Mouse (Mus musculus): Measurements from ENCODE around the gene Gm6525. TPM values are rescaled to one million over a fixed set of nuclear protein-coding genes. Genes with fewer than 3 reads are reported as not detected.

Gm6525 gene
- polyA plus RNA-seq, 1 experiment from 2014 or later: not detected

GRCm38 (mm10) chr3:84214501-84214900 is 40.6 kb downstream of the Gm6525 start:
- H3K36me3 ChIP-seq (ENCODE audit: inconsistent target): no peaks in the 10 kb centered on the region
- no peak overlapping the region for H3K4me3 ChIP-seq (ENCODE audit: inconsistent target)
- no peaks in the 10 kb centered on the region for H3K79me2 ChIP-seq (ENCODE audit: inconsistent target)
- WGBS (ENCODE audit: missing documents): 81% methylated on average over 6 of the region's 6 CpGs
- H3K27ac ChIP-seq: no peak overlapping the region

GRCm38 (mm10) chr3:84215253-84215652 is 41.3 kb downstream of the Gm6525 start:
- 88% methylated on average over 9 of the region's 9 CpGs for WGBS (ENCODE audit: missing documents)
- no peak overlapping the region for H3K27ac ChIP-seq
- H3K79me2 ChIP-seq (ENCODE audit: inconsistent target): no peaks in the 10 kb centered on the region
- H3K4me3 ChIP-seq (ENCODE audit: inconsistent target): no peak overlapping the region
- no peaks in the 10 kb centered on the region for H3K36me3 ChIP-seq (ENCODE audit: inconsistent target)

GRCm38 (mm10) chr3:84215743-84216360 is 41.9 kb downstream of the Gm6525 start:
- H3K79me2 ChIP-seq (ENCODE audit: inconsistent target): no peaks in the 10 kb centered on the region
- H3K4me3 ChIP-seq (ENCODE audit: inconsistent target): no peak overlapping the region
- H3K36me3 ChIP-seq (ENCODE audit: inconsistent target): no peaks in the 10 kb centered on the region
- 94% methylated on average over 14 of the region's 15 CpGs for WGBS (ENCODE audit: missing documents)
- H3K27ac ChIP-seq: no peak overlapping the region

- H3K4me3 ChIP-seq (ENCODE audit: inconsistent target): no peak overlapping the region
- no peaks in the 10 kb centered on the region for H3K79me2 ChIP-seq (ENCODE audit: inconsistent target)
- no peaks in the 10 kb centered on the region for H3K36me3 ChIP-seq (ENCODE audit: inconsistent target)
- WGBS (ENCODE audit: missing documents): 90% methylated on average over 12 of the region's 12 CpGs
- H3K27ac ChIP-seq: no peak overlapping the region
Observed at GRCm38 (mm10) chr3:84217118-84217960, 43.4 kb downstream of the Gm6525 start.

DNA sequence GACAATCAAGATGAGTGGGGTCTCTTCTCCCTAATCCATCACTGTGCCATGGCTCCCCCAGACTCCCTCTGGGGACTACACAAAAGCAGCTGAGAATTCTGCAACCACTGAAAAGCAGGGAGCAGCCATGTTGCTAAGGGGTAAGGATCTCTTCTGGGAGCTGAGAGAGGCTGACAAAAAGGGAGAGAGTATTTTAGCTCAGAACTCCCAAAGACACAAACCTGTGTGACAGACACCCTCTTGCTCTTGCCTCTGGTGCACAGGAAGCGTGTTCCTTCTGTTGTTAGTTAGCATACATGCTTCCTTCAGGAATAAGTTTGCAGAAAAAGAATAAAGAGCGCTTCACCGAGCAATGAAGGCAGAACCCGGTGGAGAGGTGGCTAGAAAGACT is 44.1 kb downstream of the Gm6525 start:
- H3K79me2 ChIP-seq (ENCODE audit: inconsistent target): no peaks in the 10 kb centered on the region
- H3K4me3 ChIP-seq (ENCODE audit: inconsistent target): no peak overlapping the region
- H3K27ac ChIP-seq: no peak overlapping the region
- 85% methylated on average over 4 of the region's 4 CpGs for WGBS (ENCODE audit: missing documents)
- H3K36me3 ChIP-seq (ENCODE audit: inconsistent target): no peaks in the 10 kb centered on the region

DNA sequence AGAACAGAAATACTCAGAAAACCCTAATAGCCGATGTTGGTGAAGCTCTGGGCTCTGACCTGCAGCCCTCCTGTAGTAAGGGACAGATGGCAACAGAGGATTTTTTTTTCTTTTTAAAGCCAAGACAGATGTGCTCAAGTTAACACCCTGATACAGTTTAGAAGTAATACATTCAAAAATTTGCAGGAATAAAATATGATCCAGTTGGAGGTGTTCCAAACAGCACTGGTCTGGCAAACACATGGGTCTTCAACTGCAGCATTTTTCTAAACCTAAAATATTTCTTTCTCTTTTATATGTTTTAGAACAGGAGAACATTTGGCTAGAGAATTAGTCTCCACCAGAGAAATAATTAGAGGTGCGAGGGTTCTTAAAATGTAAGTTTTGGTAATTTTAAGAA is 44.6 kb downstream of the Gm6525 start:
- H3K4me3 ChIP-seq (ENCODE audit: inconsistent target): no peak overlapping the region
- no peaks in the 10 kb centered on the region for H3K79me2 ChIP-seq (ENCODE audit: inconsistent target)
- no peak overlapping the region for H3K27ac ChIP-seq
- 95% methylated on average over 2 of the region's 2 CpGs for WGBS (ENCODE audit: missing documents)
- no peaks in the 10 kb centered on the region for H3K36me3 ChIP-seq (ENCODE audit: inconsistent target)

- no peaks in the 10 kb centered on the region for H3K36me3 ChIP-seq (ENCODE audit: inconsistent target)
- WGBS (ENCODE audit: missing documents): 0% methylated on average over 2 of the region's 2 CpGs
- no peaks in the 10 kb centered on the region for H3K79me2 ChIP-seq (ENCODE audit: inconsistent target)
- no peak overlapping the region for H3K27ac ChIP-seq
- H3K4me3 ChIP-seq (ENCODE audit: inconsistent target): no peak overlapping the region
Observed at GRCm38 (mm10) chr3:84219166-84219710, 45.3 kb downstream of the Gm6525 start.

- H3K27ac ChIP-seq: 0 out of 2 replicates have a peak overlapping the region, but pooled peaks have one; percentile 8
- H3K36me3 ChIP-seq (ENCODE audit: inconsistent target): no peaks in the 10 kb centered on the region
- no peaks in the 10 kb centered on the region for H3K79me2 ChIP-seq (ENCODE audit: inconsistent target)
- WGBS (ENCODE audit: missing documents): 9% methylated on average over 9 of the region's 9 CpGs
- H3K4me3 ChIP-seq (ENCODE audit: inconsistent target): peak overlapping the region; percentile 45
Observed at GRCm38 (mm10) chr3:84219720-84220273, 45.9 kb downstream of the Gm6525 start.

DNA sequence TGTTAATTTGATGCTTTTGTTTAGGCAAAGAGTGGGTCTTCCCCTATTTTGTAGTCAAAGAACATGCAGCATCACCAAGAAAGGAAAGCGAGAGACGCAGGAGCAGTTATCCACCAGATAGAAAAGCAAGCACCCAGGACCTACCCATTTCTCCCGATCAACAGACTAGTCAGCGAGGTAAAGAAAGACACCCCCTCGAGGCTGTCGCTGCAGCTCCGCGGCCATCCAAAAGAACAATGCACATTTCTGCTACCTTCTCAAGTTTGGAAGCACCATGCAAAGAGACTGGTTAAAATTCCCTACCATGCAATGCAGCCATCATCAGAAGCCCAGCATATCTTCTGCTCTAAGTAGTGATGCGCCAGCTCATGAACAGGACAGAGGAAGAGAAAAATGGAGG is 46.4 kb downstream of the Gm6525 start:
- H3K79me2 ChIP-seq (ENCODE audit: inconsistent target): no peaks in the 10 kb centered on the region
- H3K27ac ChIP-seq: peak overlapping the region; percentile 8; the same call in 1 of the 2 replicates
- H3K4me3 ChIP-seq (ENCODE audit: inconsistent target): peak overlapping the region; percentile 45
- H3K36me3 ChIP-seq (ENCODE audit: inconsistent target): no peaks in the 10 kb centered on the region
- 8% methylated on average over 9 of the region's 9 CpGs for WGBS (ENCODE audit: missing documents)

DNA sequence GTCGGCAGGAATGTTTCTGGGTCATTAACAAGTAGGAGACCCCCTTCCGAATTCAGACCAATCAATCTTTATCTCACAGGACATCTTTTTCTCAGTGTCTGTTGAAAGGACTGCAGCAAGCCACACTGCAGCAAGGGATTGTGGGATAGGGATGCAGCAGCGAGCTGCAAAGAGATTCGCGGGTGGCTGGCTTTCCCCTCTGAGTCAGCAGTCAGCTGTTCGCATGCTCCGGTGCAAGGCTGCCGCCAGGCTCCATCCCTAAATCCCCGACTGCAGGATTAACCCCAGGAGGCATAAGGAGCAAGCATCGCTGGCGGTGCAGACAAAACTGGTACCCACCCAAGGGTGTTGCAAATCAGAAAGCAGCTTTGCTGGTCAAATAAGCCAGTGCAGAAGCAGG is 46.8 kb downstream of the Gm6525 start:
- Histone ChIP-seq H3K79me2 (ENCODE audit: inconsistent target) (no peaks in the 10 kb centered on the region), H3K27ac (peak overlapping the region; percentile 8; the same call in 1 of the 2 replicates), H3K36me3 (ENCODE audit: inconsistent target) (no peaks in the 10 kb centered on the region), H3K4me3 (ENCODE audit: inconsistent target) (peak overlapping the region; percentile 45)
- WGBS (ENCODE audit: missing documents): 6% methylated on average over 11 of the region's 11 CpGs

Other genes starting within 250 kb of the Gm6525 start
- 10.5 to 13.3 TPM (median 12.6 TPM) in 3 replicates for gene Tmem131l, start 133.9 kb upstream of the Gm6525 start, polyA plus RNA-seq (2018)
- gene Mnd1, start 18.3 kb upstream of the Gm6525 start, polyA plus RNA-seq (2018): 0.39 to 1.7 TPM (median 0.92 TPM) in 3 replicates
- 0.52 to 1.5 TPM (median 1.1 TPM) in 3 replicates for gene Trim2, start 132.8 kb downstream of the Gm6525 start, polyA plus RNA-seq (2018)